Mouse (Mus musculus) brain, embryonic 14.5 days (tissue): ENCODE data around the gene Btaf1.

Experiments used
- CTCF ChIP-seq: fragments of 200-500 bp; IDR thresholded peaks from 2 replicates; pipeline ENCODE4 v1.5.1; 2012; ENCODE audit warnings: inconsistent platforms, mild to moderate bottlenecking, moderate library complexity, borderline replicate concordance; ENCODE audit not compliant: insufficient read depth, insufficient read length; ENCODE audit errors: extremely low read depth
- POLR2A ChIP-seq: fragments of 200-500 bp; IDR thresholded peaks from 2 replicates; pipeline ENCODE4 v1.6.1; 2012; ENCODE audit warnings: mild to moderate bottlenecking, inconsistent platforms, borderline replicate concordance; ENCODE audit not compliant: poor library complexity, insufficient read depth, insufficient read length, severe bottlenecking; ENCODE audit errors: extremely low read depth

GRCm38 (mm10) chr19:36927800-36928361 is 2.0 kb downstream of the Btaf1 start:
- TF ChIP-seq CTCF, result no peak
- TF ChIP-seq POLR2A, result no peak
